Mouse (Mus musculus) layer of hippocampus, adult 2 months (tissue): ENCODE measurements around the gene Schip1. TPM values are rescaled to one million over a fixed set of nuclear protein-coding genes. Genes with fewer than 3 reads are reported as not detected.
"Not testable (repeated sequence)": the region's sequence is repeated elsewhere in the genome, so short reads cannot be mapped to it uniquely, and the experiment has no call there.

Source experiments
- DNase-seq, 2 experiments: peaks; one replicate each; pipeline ENCODE4 v3.0.0; 2022; ENCODE audit warnings: low spot score in 2 of 2
- H3K27ac ChIP-seq: fragments of 200-600 bp; 2 replicates; pipeline ENCODE4 v1.8.1; 2022
- H3K4me3 ChIP-seq: fragments of 200-600 bp; 2 replicates; pipeline ENCODE4 v1.8.1; 2022; ENCODE audit warnings: mild to moderate bottlenecking
- CTCF ChIP-seq: fragments of 200-600 bp; conservative IDR thresholded peaks from 2 replicates; pipeline ENCODE4 v1.8.1; 2022; ENCODE audit warnings: antibody characterized with exemption, mild to moderate bottlenecking, moderate library complexity
- total RNA-seq, 2 experiments: library from RNA; stranded (reverse); gene quantifications; 2 replicates each; pipeline ENCODE4 v1.2.3; 2021

The Schip1 gene
- total RNA-seq, 2 experiments from 2014 or later, result 276 to 283 TPM

DNA sequence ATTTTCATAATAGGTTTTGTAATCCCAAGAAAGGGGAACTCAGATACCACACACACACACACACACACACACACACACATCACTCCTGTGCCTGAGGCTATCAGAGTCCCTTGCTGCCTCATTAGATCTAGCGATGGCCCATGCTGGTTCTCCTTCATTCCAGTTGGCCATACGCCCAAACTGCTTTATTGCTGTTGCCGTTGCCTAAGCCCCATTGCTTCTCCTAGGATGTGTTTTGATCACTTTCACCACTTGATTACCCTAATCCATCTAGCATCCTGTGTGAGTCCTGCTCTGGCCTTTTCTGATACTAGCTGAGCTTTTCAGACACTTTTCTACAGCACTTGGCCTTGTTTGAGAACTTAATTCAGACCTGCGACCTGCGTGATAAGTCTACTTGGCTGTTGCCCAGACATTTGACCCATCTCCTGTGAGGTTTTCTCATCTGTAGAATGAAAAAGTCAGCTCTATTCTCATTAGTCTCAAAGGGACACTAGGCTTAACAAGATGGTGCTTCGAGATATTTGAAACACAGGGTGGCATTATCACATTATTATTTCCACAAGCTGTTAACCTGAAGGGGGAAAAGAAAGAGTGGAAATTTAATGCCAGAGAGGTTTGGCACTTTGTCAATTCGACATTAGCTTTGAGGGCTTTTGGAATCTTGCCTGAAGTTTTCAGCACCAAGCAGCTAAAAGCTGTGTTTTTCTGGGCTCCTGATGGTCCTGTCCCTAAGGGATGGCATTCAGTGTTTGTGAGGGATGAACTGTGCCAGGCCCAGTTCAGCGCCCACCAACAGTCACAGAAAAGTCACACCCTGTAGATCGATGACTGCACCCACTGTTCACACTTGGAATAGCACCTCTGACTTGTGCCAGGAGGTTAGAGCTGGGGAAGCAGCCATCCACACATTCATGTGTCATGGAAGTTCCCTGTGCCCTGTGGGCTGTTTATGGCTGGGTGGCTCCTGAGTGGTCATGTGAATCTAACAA, 7.1 kb downstream of the Schip1 start:
- DNase-seq, result peak; percentile 43 to 53

DNA sequence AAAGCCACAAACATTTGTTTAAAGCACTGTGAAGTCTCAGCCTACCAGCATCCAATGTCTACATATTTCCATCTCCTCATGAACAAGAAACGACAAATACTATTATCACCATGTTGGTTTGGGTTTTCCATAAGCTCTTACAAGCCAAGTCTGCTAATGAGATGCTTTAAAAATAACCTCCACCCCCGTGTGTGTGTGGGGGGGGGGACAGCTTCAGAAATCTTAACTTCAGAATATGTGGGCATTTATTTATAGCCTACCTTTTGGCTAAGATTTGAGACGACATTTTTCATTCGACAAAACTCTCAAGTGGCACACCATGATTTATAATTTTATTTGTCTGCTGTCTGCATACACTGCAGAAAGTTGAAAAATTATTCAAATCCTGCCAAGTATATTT, 12.8 kb downstream of the Schip1 start:
- no peak for TF ChIP-seq CTCF
- H3K4me3 ChIP-seq, result no peak overlapping the region
- H3K27ac ChIP-seq, result no peak overlapping the region
- DNase-seq, result no peak

More for the DNA sequence above, 7.1 kb downstream of the Schip1 start:
- H3K4me3 ChIP-seq, result no peak overlapping the region
- H3K27ac ChIP-seq, result peak overlapping the region; percentile 77
- peak; percentile 51 for TF ChIP-seq CTCF

DNA sequence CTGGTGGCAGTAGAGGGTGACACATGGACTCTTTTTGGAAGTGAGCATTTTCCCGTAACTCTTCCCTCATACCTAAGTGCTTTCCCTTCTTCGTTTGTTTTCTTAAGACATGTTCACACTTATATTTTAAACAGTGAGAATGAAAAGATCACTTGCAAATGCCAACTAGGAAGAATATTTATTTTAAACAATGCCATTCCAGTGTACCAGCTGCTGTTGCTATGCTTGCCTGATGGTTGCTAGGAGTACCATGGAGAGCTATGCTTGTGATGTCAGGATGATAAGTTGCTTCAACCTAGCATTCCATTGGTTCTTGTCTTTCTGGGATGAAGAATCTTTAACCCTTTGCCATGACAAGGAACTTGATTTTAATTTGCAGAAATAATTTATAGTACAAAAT, 20.4 kb downstream of the Schip1 start:
- Histone ChIP-seq H3K4me3 (no peak overlapping the region), H3K27ac (no peak overlapping the region)
- TF ChIP-seq CTCF, result no peak
- peak in 1 of 2 experiments; percentile 34 for DNase-seq

DNA sequence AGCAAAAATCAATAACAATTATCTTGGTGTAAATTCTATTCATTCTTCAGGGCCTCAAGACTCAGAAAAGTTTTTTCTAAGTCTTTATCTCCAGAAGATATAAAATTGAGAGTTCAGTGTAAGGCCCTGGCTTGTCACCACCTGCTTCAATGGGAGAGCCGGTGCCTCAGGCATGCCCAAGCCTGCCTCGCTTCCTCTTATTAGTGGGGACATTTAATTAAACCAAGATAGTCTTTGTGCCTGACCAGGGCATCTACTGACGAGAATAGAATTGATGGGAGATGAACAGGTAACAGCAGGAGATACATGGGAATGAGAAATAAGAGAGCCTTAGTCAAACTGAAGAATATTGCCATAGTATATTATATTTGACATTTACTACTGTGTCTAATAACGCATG, 27.5 kb downstream of the Schip1 start:
- no peak overlapping the region for H3K27ac ChIP-seq
- no peak for DNase-seq
- TF ChIP-seq CTCF, result no peak
- H3K4me3 ChIP-seq, result no peak overlapping the region

DNA sequence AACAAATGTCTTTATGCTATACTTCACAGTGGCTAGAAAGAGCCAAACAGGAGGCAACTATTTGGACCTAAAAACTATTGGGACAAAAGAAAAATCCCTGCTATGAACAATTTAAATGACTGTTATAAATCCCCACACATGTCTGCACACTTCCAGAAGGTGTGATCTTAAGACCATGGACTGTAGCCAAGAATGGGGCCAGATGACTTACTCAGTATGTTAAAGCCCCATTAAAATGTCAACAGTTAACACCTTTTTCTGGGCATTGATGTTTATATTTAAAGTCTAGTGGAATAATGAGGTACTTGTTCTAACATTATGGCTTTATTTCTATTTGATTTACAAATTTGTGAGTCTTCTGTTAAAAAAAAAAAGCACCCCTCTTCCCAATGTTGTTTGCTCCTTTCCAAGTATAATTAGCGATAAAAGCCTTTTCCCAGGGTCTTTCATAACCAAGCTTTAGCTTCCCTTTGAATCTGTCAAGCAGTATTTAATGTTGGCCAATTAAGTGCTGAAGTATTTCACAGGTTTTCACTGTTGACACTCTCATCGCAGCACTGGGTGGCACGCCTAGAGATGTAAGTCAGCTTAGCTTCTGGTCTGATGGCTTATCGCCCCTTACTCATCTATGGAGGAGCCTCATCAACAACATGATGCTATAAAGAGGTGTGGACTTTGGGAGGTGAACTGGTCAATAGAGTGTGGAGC, 32.3 kb downstream of the Schip1 start:
- DNase-seq, result no peak
- TF ChIP-seq CTCF, result no peak
- no peak overlapping the region for H3K4me3 ChIP-seq
- H3K27ac ChIP-seq, result no peak overlapping the region

DNA sequence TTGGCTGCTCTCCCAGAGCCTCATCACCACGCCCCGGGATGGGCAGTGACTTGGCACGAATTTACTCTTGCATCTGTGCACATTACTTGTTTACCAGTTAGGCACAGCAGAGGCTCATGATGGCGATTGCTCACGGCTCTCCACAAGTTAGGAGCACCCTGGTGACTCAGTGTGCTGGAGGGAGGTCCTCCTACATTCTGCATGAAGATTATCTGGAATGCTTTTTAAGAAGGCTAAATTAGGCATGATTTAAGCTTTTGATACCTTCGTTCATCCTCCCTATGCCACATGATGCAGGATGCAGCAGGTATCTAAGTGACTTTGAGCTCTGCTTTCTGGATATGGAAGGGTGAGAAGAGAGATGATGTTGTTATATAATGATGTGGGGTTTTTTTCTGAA, 35.0 kb downstream of the Schip1 start:
- not testable (repeated sequence) for H3K27ac ChIP-seq, H3K4me3 ChIP-seq
- DNase-seq, result peak in 1 of 2 experiments; percentile 3

DNA sequence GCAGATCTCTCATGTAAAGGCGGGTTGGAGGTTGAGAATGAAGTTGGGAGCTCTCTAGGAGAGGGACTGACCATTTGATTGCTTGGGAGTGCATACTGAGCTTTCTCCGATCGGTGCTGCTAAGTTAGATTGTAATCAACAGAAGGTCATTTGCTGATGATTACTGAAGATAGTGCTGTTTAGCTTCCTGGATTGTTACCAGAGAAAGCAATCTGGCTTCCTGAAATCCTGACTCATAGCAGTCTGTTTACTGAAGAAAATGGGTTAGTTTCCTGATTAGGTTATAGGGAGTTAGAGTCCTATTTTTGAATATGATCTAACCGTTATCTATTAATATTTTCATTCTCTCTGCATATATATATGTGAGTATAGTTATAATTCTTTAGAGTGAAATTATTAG, 36.7 kb downstream of the Schip1 start:
- H3K27ac ChIP-seq, result peak overlapping the region; percentile 52
- H3K4me3 ChIP-seq, result no peak overlapping the region
- peak; percentile 43 to 70 for DNase-seq
- TF ChIP-seq CTCF, result no peak

GRCm38 (mm10) chr3:68105081-68105685, 40.6 kb downstream of the Schip1 start:
- TF ChIP-seq CTCF, result no peak
- no peak overlapping the region for H3K4me3 ChIP-seq
- H3K27ac ChIP-seq, result no peak overlapping the region
- DNase-seq, result no peak

DNA sequence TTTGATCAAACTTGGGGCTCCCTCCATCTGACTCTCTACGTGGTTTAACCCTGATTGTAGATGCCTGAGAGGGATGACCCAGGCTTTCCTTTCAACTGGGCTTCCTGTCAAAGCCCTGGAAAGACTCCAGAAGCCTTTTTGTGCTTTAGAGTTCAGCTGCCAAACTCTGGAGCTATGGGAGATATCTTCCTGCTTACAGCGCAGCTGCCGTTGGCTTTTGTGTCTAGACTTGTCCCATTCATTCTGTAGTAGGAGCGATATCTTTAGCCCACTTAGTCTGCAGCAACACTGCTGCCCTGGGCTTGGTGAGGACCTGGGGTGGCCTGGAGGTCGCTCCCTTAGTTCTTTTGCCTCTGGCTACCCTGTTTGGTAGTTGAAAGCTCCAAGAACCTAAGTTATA, 56.7 kb downstream of the Schip1 start:
- Histone ChIP-seq H3K4me3 (no peak overlapping the region), H3K27ac (no peak overlapping the region)
- TF ChIP-seq CTCF, result no peak
- DNase-seq, result no peak

- Histone ChIP-seq H3K4me3 (no peak overlapping the region), H3K27ac (no peak overlapping the region)
- no peak for TF ChIP-seq CTCF
- DNase-seq, result peak in 1 of 2 experiments; percentile 20
Observed at GRCm38 (mm10) chr3:68126284-68126856, 61.8 kb downstream of the Schip1 start.

DNA sequence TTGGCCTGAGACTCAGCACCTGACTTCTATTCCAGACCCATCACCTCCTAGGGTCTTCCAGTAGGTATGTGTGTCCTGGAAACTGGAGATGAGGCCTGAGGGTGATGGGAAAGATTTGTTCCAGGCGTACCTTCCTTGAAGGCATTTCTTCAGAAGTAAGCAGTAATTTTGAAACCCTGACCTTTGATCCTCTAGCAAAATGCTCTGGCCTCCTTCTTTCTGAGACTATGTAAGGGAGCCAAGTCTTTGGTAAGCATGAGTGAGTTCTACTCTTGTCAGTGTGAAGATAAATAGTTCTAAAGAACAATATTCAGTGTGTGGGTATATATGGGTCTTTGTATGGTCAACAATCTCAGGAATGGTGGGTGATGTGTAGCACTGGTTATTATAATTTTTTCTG, 65.8 kb downstream of the Schip1 start:
- Histone ChIP-seq H3K4me3 (no peak overlapping the region), H3K27ac (no peak overlapping the region)
- DNase-seq, result no peak
- TF ChIP-seq CTCF, result no peak

DNA sequence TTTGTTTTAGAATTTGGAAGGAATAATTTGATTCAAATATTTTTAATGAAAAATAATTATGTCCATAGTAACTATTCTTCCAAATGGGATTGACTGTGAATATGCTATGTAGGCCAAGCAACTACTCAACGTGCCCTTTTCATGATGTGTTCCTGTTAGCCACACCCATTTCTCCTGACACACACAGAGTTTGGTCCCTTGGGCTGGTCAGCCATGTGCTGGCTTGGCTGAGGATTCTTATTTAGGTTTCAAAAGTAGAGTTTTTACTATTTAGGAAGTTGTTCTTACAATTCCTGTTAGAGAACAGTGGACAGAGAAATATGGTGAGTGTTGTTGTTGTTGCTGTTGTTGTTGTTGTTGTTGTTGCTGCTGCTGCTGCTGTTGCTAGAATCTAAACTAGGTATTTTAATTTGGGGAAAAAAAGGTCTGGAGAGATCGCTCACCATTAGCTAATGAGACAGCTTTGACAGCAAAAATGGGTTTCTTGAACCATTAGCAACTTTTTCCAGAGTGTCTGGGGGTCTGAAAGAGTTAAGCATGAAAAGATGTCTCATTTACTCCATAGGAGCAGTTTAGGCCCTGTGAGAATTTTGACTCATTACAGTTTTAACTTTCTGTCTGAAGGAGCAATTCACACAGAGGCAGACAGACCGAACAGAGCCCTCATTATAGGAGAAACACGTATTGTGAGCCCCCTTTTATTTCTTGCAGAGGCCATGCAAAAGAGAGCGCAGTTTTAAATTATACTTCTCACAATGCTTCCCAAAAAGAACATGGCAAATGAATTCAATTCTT, 74.4 kb downstream of the Schip1 start:
- no peak for TF ChIP-seq CTCF

More for the DNA sequence above, 74.4 kb downstream of the Schip1 start:
- DNase-seq, result no peak
- Histone ChIP-seq H3K4me3 (no peak overlapping the region), H3K27ac (no peak overlapping the region)
